Mouse (Mus musculus): ENCODE results near the gene Pcx.

DNA sequence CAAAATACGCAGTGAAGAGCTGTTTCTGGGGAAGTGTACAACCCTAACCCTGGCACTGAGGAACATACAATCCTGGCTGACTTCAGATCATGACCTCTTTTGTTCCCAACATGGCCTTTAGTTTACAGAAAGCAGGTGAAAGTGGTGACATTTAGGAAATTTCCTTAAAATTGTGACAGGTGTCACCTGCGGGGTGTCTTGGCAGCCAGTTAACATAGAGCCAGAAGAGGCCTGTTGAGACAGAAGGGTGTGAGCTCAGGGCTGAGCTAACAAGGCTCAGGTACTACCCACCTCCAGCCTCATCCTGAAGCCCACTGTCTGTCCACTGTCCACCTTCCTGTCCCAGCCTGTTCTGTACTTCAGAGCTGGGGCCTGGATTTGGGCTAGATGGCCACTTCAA, 30.2 kb upstream of the Pcx start:
- TF ChIP-seq CTCF (conservative IDR thresholded peaks at IDR 0.05; ENCODE audit: insufficient read depth, insufficient read length, low read depth, low read length) (no peak), POLR2A (IDR thresholded peaks at IDR 0.05; ENCODE audit: low read depth, low read length) (no peak)

Data from kidney, adult 2 months (tissue).